Mouse (Mus musculus) stomach, postnatal 0 days (tissue): Measurements from ENCODE around the gene Rabgap1l. TPM values are rescaled to one million over a fixed set of nuclear protein-coding genes. Genes with fewer than 3 reads are reported as not detected.
"Not testable (repeated sequence)": the region's sequence is repeated elsewhere in the genome, so short reads cannot be mapped to it uniquely, and the experiment has no call there.

Experiments
- ATAC-seq: fragments of 200-750 bp; cut with Nextera tagmentation; 2 replicates; pipeline ENCODE4 v1.8.0; 2017; ENCODE audit not compliant: low FRiP score, low TSS enrichment
- DNase-seq: peaks from one replicate; pipeline ENCODE4 v3.0.0-alpha.2; 2016; ENCODE audit warnings: low spot score
- H3K27ac ChIP-seq: fragments of 300-500 bp; sonication (generic); replicated peaks from 2 replicates; pipeline ENCODE4 v1.5.1; 2014; ENCODE audit warnings: mild to moderate bottlenecking, control low read depth
- H3K27me3 ChIP-seq: fragments of 300-500 bp; sonication (generic); 2 replicates; pipeline ENCODE4 v1.6.1; 2014; ENCODE audit warnings: low read length; ENCODE audit not compliant: control insufficient read depth, insufficient read depth
- H3K36me3 ChIP-seq: fragments of 300-500 bp; sonication (generic); 2 replicates; pipeline ENCODE4 v1.6.1; 2014; ENCODE audit warnings: low read length, mixed read lengths; ENCODE audit not compliant: control insufficient read depth, insufficient read depth
- H3K4me1 ChIP-seq: fragments of 300-500 bp; sonication (generic); replicated peaks from 2 replicates; pipeline ENCODE4 v1.6.1; 2014; ENCODE audit warnings: antibody characterized with exemption; ENCODE audit not compliant: control insufficient read depth, insufficient read depth
- H3K4me2 ChIP-seq: fragments of 300-500 bp; sonication (generic); replicated peaks from 2 replicates; pipeline ENCODE4 v1.6.1; 2014; ENCODE audit warnings: low read depth, mild to moderate bottlenecking, control low read depth, moderate library complexity
- H3K4me3 ChIP-seq: fragments of 300-500 bp; sonication (generic); 2 replicates; pipeline ENCODE4 v1.5.1; 2014; ENCODE audit warnings: low read depth, low read length, control low read depth
- H3K9ac ChIP-seq: fragments of 300-500 bp; sonication (generic); 2 replicates; pipeline ENCODE4 v1.6.1; 2014; ENCODE audit warnings: mild to moderate bottlenecking, low read length, control low read depth, mixed read lengths
- H3K9me3 ChIP-seq: fragments of 300-500 bp; sonication (generic); 2 replicates; pipeline ENCODE4 v1.6.1; 2016; ENCODE audit warnings: low read length; ENCODE audit not compliant: control insufficient read depth
- CTCF ChIP-seq: IDR thresholded peaks from 2 replicates; pipeline ENCODE4 v1.5.1; 2016; ENCODE audit warnings: antibody characterized with exemption, low read depth, mild to moderate bottlenecking, moderate library complexity
- EP300 ChIP-seq: optimal IDR thresholded peaks from 2 replicates; pipeline ENCODE3; 2016; ENCODE audit warnings: antibody characterized with exemption
- WGBS: fragments of 180-500 bp; shearing (Covaris S2); extraction: QIAGEN DNeasy Blood & Tissue Kit; methylation state at CpG from one replicate; pipeline ENCODE4 v1.1.7; 2014; 5-methylcytosine and 5-hydroxymethylcytosine counted together
- polyA plus RNA-seq: library from polyadenylated mRNA; unstranded; fragments of >200 nt; fragmentation: Nextera tagmentation; extraction: Ambion mirVana; gene quantifications from 2 replicates; pipeline ENCODE4 v1.2.1, GENCODE M21; 2015

Rabgap1l gene
- polyA plus RNA-seq, 1 experiment from 2014 or later: 19.6 TPM

DNA sequence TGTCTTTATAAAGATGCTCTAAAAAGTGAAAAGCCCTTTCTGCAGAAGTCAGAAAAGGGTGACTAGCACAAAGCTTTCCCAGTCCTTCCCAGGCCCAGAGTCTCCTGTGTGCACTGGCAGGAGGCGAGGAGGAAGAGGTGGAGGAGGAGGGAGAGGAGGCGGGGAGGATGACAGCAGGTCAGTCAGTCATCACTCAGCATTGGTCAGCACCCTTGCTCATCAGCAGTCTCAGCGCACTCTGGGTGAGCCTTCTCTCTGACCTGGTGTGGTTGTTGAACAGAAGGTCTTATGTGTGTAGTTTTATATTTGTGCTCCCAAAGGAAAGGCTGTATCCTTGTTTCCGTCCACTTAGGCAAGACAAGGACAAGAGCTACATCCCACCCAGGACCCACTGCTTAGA is 508.8 kb downstream of the Rabgap1l start:
- no peak for ATAC-seq

DNA sequence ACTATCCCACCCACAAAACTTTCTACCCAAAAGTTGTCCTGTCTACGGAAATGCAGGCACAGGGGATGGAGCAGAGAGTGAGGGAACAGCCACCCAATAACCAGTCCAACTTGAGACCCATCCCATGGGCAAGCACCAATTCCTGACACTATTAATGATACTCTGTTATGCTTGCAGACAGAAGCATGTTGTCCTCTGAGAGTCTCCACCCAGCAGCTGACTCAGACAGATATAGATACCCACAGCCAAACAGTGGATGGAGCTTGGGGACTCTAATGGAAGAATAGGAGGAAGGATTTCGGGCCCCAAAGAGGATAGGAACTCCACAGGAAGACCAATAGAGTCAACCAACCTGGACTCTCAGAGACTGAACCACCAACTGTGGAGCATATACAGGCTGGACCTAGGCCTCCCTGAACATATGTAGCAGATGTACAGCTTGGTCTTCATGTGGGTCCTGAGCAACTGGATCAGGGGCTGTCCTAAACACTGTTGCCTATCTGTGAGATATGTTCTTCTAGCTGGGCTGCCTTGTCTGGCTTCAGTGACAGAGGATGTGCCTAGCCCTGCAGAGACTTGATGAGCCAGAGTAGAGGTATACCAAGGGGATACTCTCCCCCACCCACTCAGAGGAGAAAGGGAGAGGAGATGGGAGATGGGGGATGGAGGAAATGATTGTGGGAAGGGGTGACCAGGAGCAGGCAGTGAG is 510.7 kb downstream of the Rabgap1l start:
- not testable (repeated sequence) for ATAC-seq, H3K4me1 ChIP-seq, H3K4me2 ChIP-seq, H3K9ac ChIP-seq, H3K9me3 ChIP-seq, H3K36me3 ChIP-seq, H3K4me3 ChIP-seq, H3K27me3 ChIP-seq, DNase-seq
- 92% methylated on average over 2 of the region's 2 CpGs for WGBS
- 0 out of 2 replicates have a peak overlapping the region, but pooled peaks have one; percentile 13 for H3K27ac ChIP-seq

More for the DNA sequence above, 508.8 kb downstream of the Rabgap1l start:
- no peak for DNase-seq
- Histone ChIP-seq H3K4me1 (no peaks in the 10 kb centered on the region), H3K4me2 (no peak overlapping the region), H3K4me3 (no peak overlapping the region), H3K9ac (no peak overlapping the region), H3K36me3 (no peaks in the 10 kb centered on the region), H3K27ac (no peak overlapping the region), H3K27me3 (no peaks in the 10 kb centered on the region), H3K9me3 (no peaks in the 10 kb centered on the region)
- TF ChIP-seq EP300 (no peak), CTCF (no peak)
- WGBS: 92% methylated on average over 4 of the region's 4 CpGs

DNA sequence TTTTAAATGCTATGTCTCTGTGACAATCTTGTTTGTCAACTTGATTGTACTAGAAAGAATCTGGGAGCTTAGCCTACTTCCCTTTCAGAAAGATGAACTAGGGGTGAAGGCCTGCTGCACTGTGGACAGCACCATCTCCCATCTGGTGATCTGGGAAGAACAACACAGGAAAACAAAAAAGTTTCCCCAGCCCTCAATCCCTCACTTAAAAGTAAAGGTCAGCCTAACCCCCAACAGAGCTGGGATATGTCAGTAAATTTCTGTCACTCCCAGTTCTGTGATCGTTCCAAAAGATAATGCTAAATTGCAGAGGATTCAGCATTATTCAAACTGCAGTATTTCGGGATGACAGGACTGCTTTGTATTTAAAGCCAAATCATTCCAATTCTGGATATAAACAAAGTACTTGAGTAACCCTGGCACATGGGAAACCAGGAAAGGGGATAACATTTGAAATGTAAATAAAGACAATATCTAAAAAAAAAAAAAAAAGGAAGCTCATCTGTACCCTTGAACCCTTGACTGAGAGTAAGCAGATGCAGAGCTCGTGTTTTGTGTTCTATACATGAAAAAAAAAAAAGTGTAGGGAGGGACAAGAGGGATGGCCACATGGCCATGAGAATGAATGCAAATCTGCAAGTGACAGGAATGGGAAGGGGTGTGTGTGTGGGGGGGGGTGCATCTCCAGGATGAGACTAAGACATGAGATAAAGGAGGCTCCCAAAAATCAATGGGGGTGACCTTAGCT is 511.5 kb downstream of the Rabgap1l start:
- no peaks in the 10 kb centered on the region for H3K4me1 ChIP-seq
- H3K27me3 ChIP-seq: no peaks in the 10 kb centered on the region
- ATAC-seq (no peak), DNase-seq (no peak)
- H3K4me2 ChIP-seq: no peak overlapping the region
- no peak for TF ChIP-seq EP300
- TF ChIP-seq CTCF: no peak
- H3K36me3 ChIP-seq: no peaks in the 10 kb centered on the region
- WGBS: 26% methylated on average over 3 of the region's 3 CpGs
- H3K9me3 ChIP-seq: no peaks in the 10 kb centered on the region
- 0 out of 2 replicates have a peak overlapping the region, but pooled peaks have one; percentile 24 for H3K27ac ChIP-seq
- no peak overlapping the region for H3K9ac ChIP-seq
- H3K4me3 ChIP-seq: no peak overlapping the region

DNA sequence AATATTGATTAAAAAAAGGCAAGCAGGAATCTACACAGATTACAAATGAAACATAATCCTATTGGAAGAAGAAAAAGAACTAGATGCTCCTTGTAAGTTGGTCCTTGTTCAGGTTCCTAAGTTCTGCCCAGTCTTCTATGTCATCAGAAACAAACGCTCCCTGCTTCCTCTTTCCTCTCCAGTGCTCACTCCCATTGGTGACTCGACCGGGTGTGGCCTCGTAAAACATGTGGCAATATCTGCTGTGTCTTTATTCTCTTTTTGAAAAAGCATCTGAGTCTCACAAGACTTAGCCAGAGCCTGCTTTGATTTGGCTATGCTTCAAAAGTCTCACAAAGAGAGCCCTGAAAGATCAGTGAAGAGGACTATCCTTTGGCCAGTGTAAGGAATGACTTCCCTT is 512.4 kb downstream of the Rabgap1l start:
- ATAC-seq: peak; percentile 80
- WGBS: 54% methylated on average over 4 of the region's 4 CpGs
- H3K27me3 ChIP-seq: no peaks in the 10 kb centered on the region

DNA sequence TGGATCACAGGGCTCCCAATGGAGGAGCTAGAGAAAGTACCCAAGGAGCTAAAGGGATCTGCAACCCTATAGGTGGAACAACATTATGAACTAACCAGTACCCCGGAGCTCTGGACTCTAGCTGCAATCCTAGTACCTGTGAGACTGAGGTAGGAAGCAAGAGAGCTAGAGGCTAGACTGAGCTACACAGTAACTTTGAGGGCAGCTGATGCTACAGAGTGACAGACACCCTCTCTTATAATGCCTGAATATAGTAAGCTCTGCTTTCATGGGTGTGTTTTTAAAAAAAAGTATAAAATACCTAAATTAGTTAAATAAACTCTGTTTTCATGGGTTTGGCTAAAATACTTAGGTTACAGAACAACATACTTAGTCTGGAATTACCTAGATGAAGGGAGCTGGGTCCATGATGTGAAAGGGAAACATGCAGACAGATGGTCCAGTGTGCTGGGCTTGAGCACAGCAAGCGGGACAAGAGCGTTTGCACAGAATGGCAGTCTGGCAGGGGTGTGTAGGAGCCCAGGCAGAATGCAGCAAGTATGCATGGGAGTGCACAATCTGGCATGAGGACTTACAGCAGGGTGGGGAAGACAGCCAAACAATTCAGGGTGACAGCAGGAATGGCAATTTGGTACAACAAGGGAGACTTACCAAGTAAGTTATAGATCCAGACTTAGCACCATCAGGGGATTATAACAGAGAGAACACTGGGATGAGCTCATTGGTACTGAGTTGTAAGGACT is 514.9 kb downstream of the Rabgap1l start:
- no peak overlapping the region for H3K4me2 ChIP-seq
- no peaks in the 10 kb centered on the region for H3K4me1 ChIP-seq
- TF ChIP-seq CTCF (no peak), EP300 (no peak)
- no peak overlapping the region for H3K4me3 ChIP-seq
- DNase-seq (no peak), ATAC-seq (no peak)
- H3K9ac ChIP-seq: no peak overlapping the region
- no peak overlapping the region for H3K27ac ChIP-seq
- H3K9me3 ChIP-seq: no peaks in the 10 kb centered on the region
- no peaks in the 10 kb centered on the region for H3K27me3 ChIP-seq
- H3K36me3 ChIP-seq: no peaks in the 10 kb centered on the region
- WGBS: 76% methylated on average over 3 of the region's 3 CpGs

More for the DNA sequence above, 512.4 kb downstream of the Rabgap1l start:
- no peaks in the 10 kb centered on the region for H3K36me3 ChIP-seq
- peak; percentile 50 for DNase-seq
- no peaks in the 10 kb centered on the region for H3K9me3 ChIP-seq
- no peaks in the 10 kb centered on the region for H3K4me1 ChIP-seq
- no peak overlapping the region for H3K9ac ChIP-seq
- no peak overlapping the region for H3K4me2 ChIP-seq
- H3K27ac ChIP-seq: no peak overlapping the region
- no peak overlapping the region for H3K4me3 ChIP-seq
- TF ChIP-seq EP300: no peak
- TF ChIP-seq CTCF: no peak

DNA sequence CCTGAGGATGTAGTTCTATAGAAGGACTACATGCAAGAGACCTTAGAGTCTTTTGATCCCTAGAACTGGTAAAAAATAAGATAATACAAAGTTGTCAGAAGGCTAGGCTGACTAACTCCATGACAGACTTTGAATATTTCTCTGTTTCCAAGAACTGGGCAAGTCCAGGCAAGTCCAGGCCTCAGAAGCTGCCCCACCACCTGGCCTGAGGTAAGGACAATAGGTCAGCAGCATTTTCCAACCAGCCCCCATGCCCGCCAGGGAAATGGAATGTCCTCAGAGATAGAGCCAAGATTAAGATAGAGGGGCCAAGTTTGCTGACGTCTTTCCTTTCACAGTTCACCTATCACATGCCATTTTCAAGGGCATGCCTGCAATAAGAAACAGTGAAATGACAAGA is 517.8 kb downstream of the Rabgap1l start:
- DNase-seq (no peak), ATAC-seq (no peak)
- WGBS: 36% methylated on average over 2 of the region's 2 CpGs
- Histone ChIP-seq H3K4me3 (no peak overlapping the region), H3K4me1 (no peaks in the 10 kb centered on the region), H3K27me3 (no peaks in the 10 kb centered on the region), H3K4me2 (no peak overlapping the region), H3K27ac (no peak overlapping the region), H3K9me3 (no peaks in the 10 kb centered on the region), H3K36me3 (no peaks in the 10 kb centered on the region), H3K9ac (no peak overlapping the region)
- TF ChIP-seq EP300 (no peak), CTCF (no peak)
